23 mouse cellular contexts compared by ENCODE assay signal in genomic region chr7:13006011-13006410, GRCm38 (mm10). TPM values are rescaled to one million over a fixed set of nuclear protein-coding genes. Genes with fewer than 3 reads are reported as not detected.
DNase-seq lines count a peak whose midpoint lies in the region; ATAC-seq and TF ChIP-seq lines count a peak whose summit lies in the region.
"Had no signal": no experiment of that assay in that cellular context is flagged by ENCODE, and none has a peak within 500 bp of the region (broad histone marks: within the 10 kb centered on the region; RNA-seq: fewer than 3 reads in every experiment).

No protein-coding gene starts in this region.

- intact Hi-C loops in left cerebral cortex, postnatal 4 days (cut with DNase I), result no loop called here

- peak; percentile 55 to 56 for DNase-seq in cerebellum, postnatal 14 days
- DNase-seq in cerebellum, adult 11 months, result no peak
- peak; percentile 82 for DNase-seq in ZHBTc4 (ENCODE audit: low read depth, low spot score)
- no peak for DNase-seq in left cerebral cortex, postnatal 4 days
- no peak for DNase-seq in spleen, postnatal 4 days (ENCODE audit: low spot score in 2 of 2)
- DNase-seq: adrenal gland, postnatal 25 days; B cell, adult 2 months; heart, postnatal 4 days; kidney, adult 18-20 months; lung, adult 2 months; retina, postnatal 1 day; thymus, postnatal 25 days had no signal

- peaks cover 18% of the 10 kb centered on the region for H3K36me3 ChIP-seq in intestine, embryonic 16.5 days (ENCODE audit: control insufficient read depth, insufficient read depth, low read length)
- peaks cover 27% of the 10 kb centered on the region for H3K36me3 ChIP-seq in intestine, postnatal 0 days (ENCODE audit: control insufficient read depth, insufficient read depth)
- no peaks in the 10 kb centered on the region for H3K36me3 ChIP-seq in ES-Bruce4 (ENCODE audit: control insufficient read depth, insufficient read depth, low read length, poor library complexity, severe bottlenecking)

- no peak for TF ChIP-seq EP300 in ES-Bruce4 (IDR thresholded peaks at IDR 0.05; ENCODE audit: insufficient read depth, low read depth, low read length)

- no peak for ATAC-seq in intestine, embryonic 16.5 days
- ATAC-seq in intestine, postnatal 0 days, result no peak
- ATAC-seq: hindbrain, postnatal 0 days; Patski had no signal

- TF ChIP-seq POLR2A in ES-Bruce4 (IDR thresholded peaks at IDR 0.05; ENCODE audit: insufficient read depth, low read length), result no peak

- no peak overlapping the region for H3K27ac ChIP-seq in intestine, embryonic 16.5 days (ENCODE audit: low read length)
- no peak overlapping the region for H3K27ac ChIP-seq in intestine, postnatal 0 days (ENCODE audit: low read depth, low read length)
- no peak overlapping the region for H3K27ac ChIP-seq in ES-Bruce4 (ENCODE audit: insufficient read depth, low read length)
- H3K27ac ChIP-seq: embryonic facial prominence, embryonic 13.5 days; hindbrain, postnatal 0 days; layer of hippocampus, adult 2 months had no signal

- H3K4me1 ChIP-seq in intestine, embryonic 16.5 days (ENCODE audit: control insufficient read depth, insufficient read depth, low read length), result peaks cover 8% of the 10 kb centered on the region; the same call in 1 of the 2 replicates
- H3K4me1 ChIP-seq in intestine, postnatal 0 days (replicated peaks; ENCODE audit: control insufficient read depth, insufficient read depth, low read length), result no peaks in the 10 kb centered on the region
- H3K4me1 ChIP-seq in ES-Bruce4 (ENCODE audit: control insufficient read depth, insufficient read depth, low read length), result no peaks in the 10 kb centered on the region

- TF ChIP-seq CTCF in intestine, postnatal 0 days (IDR thresholded peaks at IDR 0.05; ENCODE audit: low read depth), result no peak
- no peak for TF ChIP-seq CTCF in ES-Bruce4 (IDR thresholded peaks at IDR 0.05; ENCODE audit: low read depth, low read length)

- H3K9me3 ChIP-seq in intestine, embryonic 16.5 days (ENCODE audit: control insufficient read depth, low read length), result no peaks in the 10 kb centered on the region
- no peaks in the 10 kb centered on the region for H3K9me3 ChIP-seq in intestine, postnatal 0 days (ENCODE audit: control insufficient read depth)
- no peaks in the 10 kb centered on the region for H3K9me3 ChIP-seq in ES-Bruce4 (replicated peaks; ENCODE audit: control insufficient read depth, insufficient read depth, low read length, poor library complexity, severe bottlenecking)
- H3K9me3 ChIP-seq: embryonic facial prominence, embryonic 13.5 days had no signal

- H3K4me3 ChIP-seq in intestine, embryonic 16.5 days (ENCODE audit: low read length), result no peak overlapping the region
- H3K4me3 ChIP-seq in intestine, postnatal 0 days (ENCODE audit: low read depth, low read length), result no peak overlapping the region
- peak overlapping the region; percentile 55 for H3K4me3 ChIP-seq in ES-Bruce4 (ENCODE audit: low read depth, low read length)
- H3K4me3 ChIP-seq: embryonic facial prominence, embryonic 13.5 days; layer of hippocampus, adult 2 months had no signal

- 0 out of 2 replicates have a peak overlapping the region, but pooled peaks have one; percentile 6 for H3K9ac ChIP-seq in intestine, embryonic 16.5 days (ENCODE audit: low read depth, low read length)
- H3K9ac ChIP-seq in intestine, postnatal 0 days (ENCODE audit: low read depth, low read length), result no peak overlapping the region
- H3K9ac ChIP-seq in ES-Bruce4 (ENCODE audit: low read depth, poor library complexity, severe bottlenecking), result peak overlapping the region; percentile 92
- H3K9ac ChIP-seq: embryonic facial prominence, embryonic 13.5 days had no signal

- no peak overlapping the region for H3K4me2 ChIP-seq in intestine, embryonic 16.5 days (ENCODE audit: low read depth, low read length)
- no peak overlapping the region for H3K4me2 ChIP-seq in intestine, postnatal 0 days (replicated peaks; ENCODE audit: low read depth)
- H3K4me2 ChIP-seq: embryonic facial prominence, embryonic 13.5 days; liver, embryonic 11.5 days had no signal

- H3K27me3 ChIP-seq in intestine, embryonic 16.5 days (replicated peaks; ENCODE audit: control insufficient read depth, insufficient read depth, low read length), result no peaks in the 10 kb centered on the region
- no peaks in the 10 kb centered on the region for H3K27me3 ChIP-seq in intestine, postnatal 0 days (replicated peaks; ENCODE audit: control insufficient read depth, insufficient read depth, low read length)
- H3K27me3 ChIP-seq in ES-Bruce4 (ENCODE audit: control insufficient read depth, insufficient read depth, low read length, poor library complexity, severe bottlenecking), result no peaks in the 10 kb centered on the region
- H3K27me3 ChIP-seq: Patski had no signal

- WGBS in intestine, embryonic 16.5 days, result 88% methylated on average over 17 of the region's 17 CpGs
- WGBS in intestine, postnatal 0 days, result 88% methylated on average over 17 of the region's 17 CpGs

RNA-seq across cellular contexts. Expression of gene Zbtb45, which starts 3.8 kb away (rescaled TPM):
- polyA plus RNA-seq in intestine, embryonic 16.5 days (2015; fragmentation: Nextera tagmentation; extraction: Ambion mirVana), result 22.2 and 23.2 TPM in 2 replicates
- polyA plus RNA-seq in intestine, postnatal 0 days (2015; fragmentation: Nextera tagmentation; extraction: Ambion mirVana), result 11.2 and 11.6 TPM in 2 replicates
- polyA plus RNA-seq in ES-Bruce4 (2011; ENCODE audit: insufficient read depth, insufficient read length, low read depth, missing spikeins), result 14.0 and 22.7 TPM in 2 replicates
- 10 to 100 TPM; 35.1 to 36.6 TPM for total RNA-seq in left cerebral cortex, postnatal 4 days (2021)

RNA-seq across cellular contexts. Expression of gene Trim28, which starts 7.1 kb away (rescaled TPM):
- polyA plus RNA-seq in intestine, embryonic 16.5 days (2015; fragmentation: Nextera tagmentation; extraction: Ambion mirVana), result 116 and 131 TPM in 2 replicates
- polyA plus RNA-seq in intestine, postnatal 0 days (2015; fragmentation: Nextera tagmentation; extraction: Ambion mirVana), result 82.8 and 85.3 TPM in 2 replicates
- 1,087 and 1,151 TPM in 2 replicates for polyA plus RNA-seq in ES-Bruce4 (2011; ENCODE audit: insufficient read depth, insufficient read length, low read depth, missing spikeins)
- total RNA-seq in left cerebral cortex, postnatal 4 days (2021), result 100 to 1,000 TPM; 412 to 415 TPM

RNA-seq across cellular contexts. Expression of gene Slc27a5, which starts 8.0 kb away (rescaled TPM):
- polyA plus RNA-seq in intestine, embryonic 16.5 days (2015; fragmentation: Nextera tagmentation; extraction: Ambion mirVana), result 0.84 and 0.89 TPM in 2 replicates
- polyA plus RNA-seq in intestine, postnatal 0 days (2015; fragmentation: Nextera tagmentation; extraction: Ambion mirVana), result 0.18 and 0.22 TPM in 2 replicates
- 0.75 TPM in 1 of 2 replicates, not detected in the other for polyA plus RNA-seq in ES-Bruce4 (2011; ENCODE audit: insufficient read depth, insufficient read length, low read depth, missing spikeins)
- under 1 TPM; 0.32 to 0.36 TPM for total RNA-seq in left cerebral cortex, postnatal 4 days (2021)
- total RNA-seq: adrenal gland, postnatal 25 days; granulocyte monocyte progenitor cell, adult 5-6 weeks; heart, postnatal 4 days had no signal
- polyA plus RNA-seq: heart, embryonic 14.5 days; small intestine, adult 2 months had no signal

RNA-seq across cellular contexts. Expression of gene Zfp446, which starts 28.4 kb away (rescaled TPM):
- polyA plus RNA-seq in intestine, embryonic 16.5 days (2015; fragmentation: Nextera tagmentation; extraction: Ambion mirVana), result 5.9 and 6.1 TPM in 2 replicates
- 2.5 and 2.6 TPM in 2 replicates for polyA plus RNA-seq in intestine, postnatal 0 days (2015; fragmentation: Nextera tagmentation; extraction: Ambion mirVana)
- 4.5 and 5.1 TPM in 2 replicates for polyA plus RNA-seq in ES-Bruce4 (2011; ENCODE audit: insufficient read depth, insufficient read length, low read depth, missing spikeins)
- 1 to 10 TPM; 8.6 to 9.0 TPM for total RNA-seq in left cerebral cortex, postnatal 4 days (2021)

RNA-seq across cellular contexts. Expression of gene Chmp2a, which starts 28.6 kb away (rescaled TPM):
- polyA plus RNA-seq in intestine, embryonic 16.5 days (2015; fragmentation: Nextera tagmentation; extraction: Ambion mirVana), result 199 and 202 TPM in 2 replicates
- 323 and 329 TPM in 2 replicates for polyA plus RNA-seq in intestine, postnatal 0 days (2015; fragmentation: Nextera tagmentation; extraction: Ambion mirVana)
- polyA plus RNA-seq in ES-Bruce4 (2011; ENCODE audit: insufficient read depth, insufficient read length, low read depth, missing spikeins), result 153 and 159 TPM in 2 replicates
- total RNA-seq in left cerebral cortex, postnatal 4 days (2021), result 100 to 1,000 TPM; 120 to 122 TPM

Comparison
In these comparisons a context has a peak if more than half of its experiments do, and no peak if none do; other contexts are left out.
1. DNase-seq: peak in cerebellum, postnatal 14 days (2 of 2) and ZHBTc4 (single experiment); none in cerebellum, adult 11 months (single experiment), left cerebral cortex, postnatal 4 days (single experiment) and spleen, postnatal 4 days (0 of 2).